In genomic region chr4:138217951-138218685, GRCm38 (mm10) we compare ENCODE assay signal across 9 mouse cellular contexts. TPM values are rescaled to one million over a fixed set of nuclear protein-coding genes. Genes with fewer than 3 reads are reported as not detected.
DNase-seq lines count a peak whose midpoint lies in the region; ATAC-seq and TF ChIP-seq lines count a peak whose summit lies in the region.
"Had no signal": no experiment of that assay in that cellular context is flagged by ENCODE, and none has a peak within 500 bp of the region (broad histone marks: within the 10 kb centered on the region; RNA-seq: fewer than 3 reads in every experiment).

No protein-coding gene starts in this region.

- H3K9ac ChIP-seq in heart, embryonic 14.5 days (ENCODE audit: low read length) = peak overlapping the region; percentile 96
- H3K9ac ChIP-seq in forebrain, embryonic 15.5 days (replicated peaks) = peak overlapping the region; percentile 84
- peak overlapping the region; percentile 99 for H3K9ac ChIP-seq in liver, embryonic 16.5 days (ENCODE audit: low read depth, low read length)

- H3K4me2 ChIP-seq in heart, embryonic 14.5 days (ENCODE audit: low read length) = peak overlapping the region; percentile 67
- peak overlapping the region; percentile 70 for H3K4me2 ChIP-seq in forebrain, embryonic 15.5 days (replicated peaks)
- H3K4me2 ChIP-seq in liver, embryonic 16.5 days (ENCODE audit: low read depth, low read length) = peak overlapping the region; percentile 91

- peak overlapping the region; percentile 59 to 81 for H3K4me3 ChIP-seq in heart, embryonic 14.5 days (ENCODE audit: control insufficient read depth in 1 of 2, insufficient read depth in 1 of 2, low read depth in 1 of 2, low read length in 2 of 2)
- peak overlapping the region; percentile 96 for H3K4me3 ChIP-seq in E14TG2a.4 (replicated peaks; ENCODE audit: low read length)
- H3K4me3 ChIP-seq in forebrain, embryonic 15.5 days = peak overlapping the region; percentile 73
- peak overlapping the region; percentile 99 for H3K4me3 ChIP-seq in liver, embryonic 16.5 days (ENCODE audit: low read depth, low read length)

- DNase-seq in heart, adult 8-10 months (ENCODE audit: low spot score) = no peak
- DNase-seq in frontal cortex, postnatal 10 days (ENCODE audit: low spot score in 2 of 2) = no peak
- no peak for DNase-seq in adrenal gland, postnatal 25 days
- DNase-seq in cerebellum, postnatal 36 days = no peak

- H3K9me3 ChIP-seq in heart, embryonic 14.5 days (ENCODE audit: control insufficient read depth, low read length) = no peaks in the 10 kb centered on the region
- no peaks in the 10 kb centered on the region for H3K9me3 ChIP-seq in E14TG2a.4 (ENCODE audit: low read length)
- H3K9me3 ChIP-seq in forebrain, embryonic 15.5 days = no peaks in the 10 kb centered on the region
- no peaks in the 10 kb centered on the region for H3K9me3 ChIP-seq in liver, embryonic 16.5 days (replicated peaks; ENCODE audit: control insufficient read depth, low read length)

- 68% methylated on average over 11 of the region's 11 CpGs for WGBS in heart, embryonic 14.5 days
- 80% methylated on average over 11 of the region's 11 CpGs for WGBS in forebrain, embryonic 15.5 days
- 41% methylated on average over 11 of the region's 11 CpGs for WGBS in liver, embryonic 16.5 days (ENCODE audit: insufficient replicate concordance)

- peak overlapping the region in 1 of 2 experiments; percentile 94; a peak in 1 of 4 replicates for H3K27ac ChIP-seq in heart, embryonic 14.5 days (replicated peaks in 1 of 2; ENCODE audit: control insufficient read depth in 1 of 2, insufficient read depth in 1 of 2, low read depth in 2 of 2, low read length in 2 of 2)
- peak overlapping the region; percentile 98; the same call in 1 of the 2 replicates for H3K27ac ChIP-seq in forebrain, embryonic 15.5 days (replicated peaks)
- peak overlapping the region; percentile 98 for H3K27ac ChIP-seq in liver, embryonic 16.5 days (ENCODE audit: low read length)

- peaks cover 7 to 39% of the 10 kb centered on the region in 2 experiments for H3K4me1 ChIP-seq in heart, embryonic 14.5 days (ENCODE audit: control insufficient read depth in 2 of 2, insufficient read depth in 2 of 2, low read length in 2 of 2)
- peaks cover 64% of the 10 kb centered on the region for H3K4me1 ChIP-seq in E14TG2a.4 (replicated peaks; ENCODE audit: low read depth, low read length)
- peaks cover 35% of the 10 kb centered on the region for H3K4me1 ChIP-seq in forebrain, embryonic 15.5 days
- H3K4me1 ChIP-seq in liver, embryonic 16.5 days (ENCODE audit: control insufficient read depth, low read depth, low read length) = peaks cover 42% of the 10 kb centered on the region

- no peak for TF ChIP-seq CTCF in E14TG2a.4 (conservative IDR thresholded peaks at IDR 0.05; ENCODE audit: low read length)

- H3K27me3 ChIP-seq in heart, embryonic 14.5 days (ENCODE audit: control insufficient read depth, insufficient read depth, low read length) = no peaks in the 10 kb centered on the region
- no peaks in the 10 kb centered on the region for H3K27me3 ChIP-seq in E14TG2a.4 (ENCODE audit: insufficient read depth, low read length)
- H3K27me3 ChIP-seq in forebrain, embryonic 15.5 days = no peaks in the 10 kb centered on the region
- H3K27me3 ChIP-seq in liver, embryonic 16.5 days (ENCODE audit: control insufficient read depth, insufficient read depth, low read depth, low read length) = no peaks in the 10 kb centered on the region

- H3K36me3 ChIP-seq in heart, embryonic 14.5 days (ENCODE audit: control insufficient read depth, insufficient read depth, low read length) = peaks cover 20% of the 10 kb centered on the region
- H3K36me3 ChIP-seq in E14TG2a.4 (ENCODE audit: insufficient read depth, low read length) = peaks cover 28% of the 10 kb centered on the region
- H3K36me3 ChIP-seq in forebrain, embryonic 15.5 days = peaks cover 12% of the 10 kb centered on the region
- H3K36me3 ChIP-seq in liver, embryonic 16.5 days (ENCODE audit: control insufficient read depth, insufficient read depth) = peaks cover 16% of the 10 kb centered on the region

- no peak for ATAC-seq in heart, embryonic 14.5 days (ENCODE audit: insufficient number of reproducible peaks, insufficient read depth, low FRiP score, low read depth)
- ATAC-seq in forebrain, embryonic 15.5 days (replicated peaks) = no peak
- no peak for ATAC-seq in liver, embryonic 16.5 days (ENCODE audit: low read depth)

RNA-seq across cellular contexts. Expression of gene Hp1bp3, which starts 2.0 kb away (rescaled TPM):
- polyA plus RNA-seq in heart, embryonic 14.5 days (2014; fragmentation: Nextera tagmentation; extraction: Ambion mirVana) = 103 and 108 TPM in 2 replicates
- 10 to 100 TPM; 81.4 to 89.4 (median 84.4) TPM for total RNA-seq in heart, adult 8-10 months (2022)
- polyA plus RNA-seq in forebrain, embryonic 15.5 days (2015; fragmentation: Nextera tagmentation; extraction: Ambion mirVana) = 261 and 262 TPM in 2 replicates
- polyA plus RNA-seq in liver, embryonic 16.5 days (2015; fragmentation: Nextera tagmentation; extraction: Ambion mirVana) = 38.3 and 40.1 TPM in 2 replicates
- 214 and 265 TPM in 2 replicates for total RNA-seq in adrenal gland, postnatal 25 days (2021)

RNA-seq across cellular contexts. Expression of gene Sh2d5, which starts 32.1 kb away (rescaled TPM):
- 0.19 and 0.34 TPM in 2 replicates for polyA plus RNA-seq in heart, embryonic 14.5 days (2014; fragmentation: Nextera tagmentation; extraction: Ambion mirVana)
- under 1 TPM in 1 of 4 experiments, not detected in 3; 0.50 TPM for total RNA-seq in heart, adult 8-10 months (2022)
- 5.9 and 6.8 TPM in 2 replicates for polyA plus RNA-seq in forebrain, embryonic 15.5 days (2015; fragmentation: Nextera tagmentation; extraction: Ambion mirVana)
- polyA plus RNA-seq in liver, embryonic 16.5 days (2015; fragmentation: Nextera tagmentation; extraction: Ambion mirVana) = 0.72 and 0.78 TPM in 2 replicates
- total RNA-seq in adrenal gland, postnatal 25 days (2021) = 2.1 and 2.3 TPM in 2 replicates

RNA-seq across cellular contexts. Expression of gene Kif17, which starts 32.1 kb away (rescaled TPM):
- 0.16 and 0.58 TPM in 2 replicates for polyA plus RNA-seq in heart, embryonic 14.5 days (2014; fragmentation: Nextera tagmentation; extraction: Ambion mirVana)
- under 1 TPM in 3 of 4 experiments, not detected in 1; 0.11 to 0.22 (median 0.14) TPM for total RNA-seq in heart, adult 8-10 months (2022)
- 1.4 and 1.6 TPM in 2 replicates for polyA plus RNA-seq in forebrain, embryonic 15.5 days (2015; fragmentation: Nextera tagmentation; extraction: Ambion mirVana)
- 0.33 and 0.35 TPM in 2 replicates for polyA plus RNA-seq in liver, embryonic 16.5 days (2015; fragmentation: Nextera tagmentation; extraction: Ambion mirVana)
- total RNA-seq in adrenal gland, postnatal 25 days (2021) = 2.4 and 4.3 TPM in 2 replicates
- total RNA-seq: neutrophil, adult 5-6 weeks had no signal
